Mouse (Mus musculus) intestine, embryonic 14.5 days (tissue): ENCODE data around the gene Sucnr1. TPM values are rescaled to one million over a fixed set of nuclear protein-coding genes. Genes with fewer than 3 reads are reported as not detected.

Experiments used
- ATAC-seq: fragments of 200-750 bp; cut with Nextera tagmentation; replicated peaks from 2 replicates; pipeline ENCODE4 v1.8.0; 2017; ENCODE audit warnings: low read depth, moderate number of reproducible peaks, moderate TSS enrichment, moderate library complexity; ENCODE audit not compliant: low FRiP score, low TSS enrichment
- DNase-seq: peaks from one replicate; pipeline ENCODE4 v3.0.0-alpha.2; 2018; ENCODE audit warnings: low spot score
- H3K27ac ChIP-seq: fragments of 300-500 bp; sonication (generic); 2 replicates; pipeline ENCODE4 v1.5.1; 2014; ENCODE audit warnings: low read depth, mild to moderate bottlenecking, control low read depth
- H3K27me3 ChIP-seq: fragments of 300-500 bp; sonication (generic); replicated peaks from 2 replicates; pipeline ENCODE4 v1.6.1; 2014; ENCODE audit warnings: low read length, control low read depth; ENCODE audit not compliant: control insufficient read depth, insufficient read depth
- H3K36me3 ChIP-seq: fragments of 300-500 bp; sonication (generic); 2 replicates; pipeline ENCODE4 v1.6.1; 2014; ENCODE audit warnings: low read length, control low read depth; ENCODE audit not compliant: control insufficient read depth, insufficient read depth
- H3K4me1 ChIP-seq: fragments of 300-500 bp; sonication (generic); replicated peaks from 2 replicates; pipeline ENCODE4 v1.6.1; 2014; ENCODE audit warnings: low read length, control low read depth, mixed read lengths; ENCODE audit not compliant: control insufficient read depth, insufficient read depth
- H3K4me2 ChIP-seq: fragments of 300-500 bp; sonication (generic); 2 replicates; pipeline ENCODE4 v1.6.1; 2014; ENCODE audit warnings: low read length
- H3K4me3 ChIP-seq: fragments of 300-500 bp; sonication (generic); 2 replicates; pipeline ENCODE4 v1.5.1; 2014; ENCODE audit warnings: low read depth, low read length, control low read depth, mixed read lengths
- H3K9ac ChIP-seq: fragments of 300-500 bp; sonication (generic); 2 replicates; pipeline ENCODE4 v1.6.1; 2014; ENCODE audit warnings: mild to moderate bottlenecking, low read length
- H3K9me3 ChIP-seq: fragments of 300-500 bp; sonication (generic); 2 replicates; pipeline ENCODE4 v1.6.1; 2016; ENCODE audit warnings: low read length, control low read depth; ENCODE audit not compliant: control insufficient read depth
- WGBS: fragments of 180-500 bp; shearing (Covaris S2); extraction: QIAGEN DNeasy Blood & Tissue Kit; methylation state at CpG from one replicate; pipeline ENCODE4 v1.1.7; 2014; 5-methylcytosine and 5-hydroxymethylcytosine counted together
- polyA plus RNA-seq: library from polyadenylated mRNA; unstranded; fragments of >200 nt; fragmentation: Nextera tagmentation; extraction: Ambion mirVana; gene quantifications from 2 replicates; pipeline ENCODE4 v1.2.1, GENCODE M21; 2014

Gene Sucnr1
- polyA plus RNA-seq, 1 experiment from 2014 or later, result 0.34 TPM

DNA sequence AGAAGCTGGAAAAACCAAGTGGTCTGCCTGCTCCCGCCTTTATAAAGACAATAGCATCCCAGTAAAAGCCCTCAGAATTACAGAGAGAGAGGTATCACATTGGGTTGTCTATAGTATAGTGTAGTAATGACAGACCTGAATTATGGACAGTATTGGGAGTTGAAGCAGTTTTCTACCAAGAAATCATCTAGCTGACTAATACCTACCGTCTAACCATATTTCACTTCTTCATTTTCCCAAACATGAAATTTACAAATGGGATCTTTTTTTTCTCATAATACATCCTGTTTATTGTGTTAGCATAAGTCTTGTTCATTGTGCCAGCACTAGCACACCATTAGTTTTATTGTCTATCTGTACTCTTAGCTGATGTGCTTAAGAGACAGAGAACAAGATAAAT lies 44.9 kb downstream of the Sucnr1 start:
- no peak overlapping the region for H3K9ac ChIP-seq
- no peak overlapping the region for H3K4me2 ChIP-seq
- no peak for ATAC-seq
- H3K4me1 ChIP-seq, result no peaks in the 10 kb centered on the region; the same call in 1 of the 2 replicates
- no peaks in the 10 kb centered on the region for H3K9me3 ChIP-seq
- H3K4me3 ChIP-seq, result no peak overlapping the region
- DNase-seq, result no peak
- H3K27ac ChIP-seq, result no peak overlapping the region
- no peaks in the 10 kb centered on the region for H3K36me3 ChIP-seq
- 87% methylated on average over 2 of the region's 2 CpGs for WGBS
- no peaks in the 10 kb centered on the region for H3K27me3 ChIP-seq

DNA sequence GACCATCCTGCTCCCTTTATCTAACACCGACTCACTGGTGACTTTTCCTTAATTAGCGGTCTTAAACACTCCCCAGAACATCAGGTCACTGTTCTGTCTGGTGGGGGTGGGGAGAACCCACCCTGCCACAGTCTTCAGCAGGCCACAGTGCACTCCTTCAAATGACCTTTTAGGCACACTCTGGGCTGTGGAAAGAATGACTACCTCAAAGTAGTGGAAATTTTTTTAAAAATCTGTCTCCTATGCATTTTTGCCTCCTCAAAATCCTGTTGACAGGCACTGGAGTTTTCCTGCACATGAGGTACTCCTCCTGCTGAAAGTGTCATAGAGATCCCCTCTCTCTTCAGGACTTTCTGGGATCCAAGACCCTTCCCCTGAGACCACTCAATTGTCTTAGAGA lies 46.6 kb downstream of the Sucnr1 start:
- H3K4me1 ChIP-seq, result no peaks in the 10 kb centered on the region; the same call in 1 of the 2 replicates
- no peaks in the 10 kb centered on the region for H3K27me3 ChIP-seq
- no peak overlapping the region for H3K4me2 ChIP-seq
- no peak for ATAC-seq
- H3K9ac ChIP-seq, result no peak overlapping the region
- H3K4me3 ChIP-seq, result no peak overlapping the region
- H3K36me3 ChIP-seq, result no peaks in the 10 kb centered on the region
- no peak overlapping the region for H3K27ac ChIP-seq
- no peaks in the 10 kb centered on the region for H3K9me3 ChIP-seq
- no peak for DNase-seq
- WGBS, result 75% methylated on average over 2 of the region's 2 CpGs

DNA sequence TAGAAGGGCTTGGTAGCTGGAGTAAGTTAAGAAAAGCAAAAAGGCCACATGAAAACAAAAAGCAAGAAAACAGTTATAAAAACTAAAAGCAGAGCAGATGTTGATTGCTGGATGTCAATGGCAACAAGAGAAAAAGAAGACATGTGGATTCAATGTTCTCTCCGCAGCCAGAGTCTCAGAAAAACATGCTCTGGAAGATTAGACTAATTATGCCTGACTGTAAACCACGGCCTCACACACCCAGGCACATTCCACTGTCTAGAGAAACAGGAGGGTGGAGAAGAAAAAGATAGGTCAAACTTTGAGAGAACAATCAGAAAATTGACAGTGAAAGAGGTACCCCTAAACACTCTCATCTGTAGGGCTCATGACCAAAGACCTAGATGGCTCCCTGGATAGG lies 54.1 kb downstream of the Sucnr1 start:
- ATAC-seq, result no peak
- 59% methylated on average over 2 of the region's 2 CpGs for WGBS
- Histone ChIP-seq H3K4me1 (no peaks in the 10 kb centered on the region), H3K9me3 (no peaks in the 10 kb centered on the region), H3K27me3 (no peaks in the 10 kb centered on the region), H3K9ac (no peak overlapping the region), H3K27ac (no peak overlapping the region), H3K4me3 (no peak overlapping the region), H3K36me3 (no peaks in the 10 kb centered on the region), H3K4me2 (no peak overlapping the region)
- no peak for DNase-seq

Other genes starting within 250 kb of the Sucnr1 start
- not detected in 2 replicates for gene Gm8298, start 220.8 kb upstream of the Sucnr1 start, polyA plus RNA-seq
- not detected in 2 replicates for gene C130079G13Rik, start 156.7 kb upstream of the Sucnr1 start, polyA plus RNA-seq
- gene Aadacl2, start 75.1 kb upstream of the Sucnr1 start, polyA plus RNA-seq, result not detected in 2 replicates
- 12.8 and 22.1 TPM in 2 replicates for gene Aadac, start 56.2 kb upstream of the Sucnr1 start, polyA plus RNA-seq